Mouse (Mus musculus) embryonic fibroblast, embryonic 13.5 days (primary cell): ENCODE measurements around the gene Vwa2. TPM values are rescaled to one million over a fixed set of nuclear protein-coding genes. Genes with fewer than 3 reads are reported as not detected.

Experiments
- H3K27ac ChIP-seq: 2 replicates; pipeline ENCODE4 v1.5.1; 2012; ENCODE audit warnings: low read length, control low read depth, inconsistent platforms; ENCODE audit not compliant: insufficient read depth
- H3K4me1 ChIP-seq: 2 replicates; pipeline ENCODE4 v1.6.1; 2011; ENCODE audit warnings: low read length; ENCODE audit not compliant: control insufficient read depth, insufficient read depth
- H3K4me3 ChIP-seq: 2 replicates; pipeline ENCODE4 v1.5.1; 2011; ENCODE audit warnings: mild to moderate bottlenecking, control low read depth, low read length; ENCODE audit not compliant: insufficient read depth
- CTCF ChIP-seq: IDR thresholded peaks from 2 replicates; pipeline ENCODE4 v1.5.1; 2011; ENCODE audit warnings: mild to moderate bottlenecking, control low read depth, low read length, moderate library complexity, borderline replicate concordance; ENCODE audit not compliant: insufficient read depth
- POLR2A ChIP-seq: IDR thresholded peaks from 2 replicates; pipeline ENCODE4 v1.6.1; 2011; ENCODE audit warnings: low read depth, mild to moderate bottlenecking, control low read depth, low read length, moderate library complexity
- polyA plus RNA-seq: library from polyadenylated mRNA; stranded (reverse); fragments of >200 nt; gene quantifications from 2 replicates; pipeline ENCODE4 v1.2.4, GENCODE M21; 2011; ENCODE audit warnings: low read depth; ENCODE audit not compliant: missing spikeins, insufficient read length

Vwa2 gene
- polyA plus RNA-seq, 1 experiment, result not detected

- TF ChIP-seq POLR2A (no peak), CTCF (no peak)
- Histone ChIP-seq H3K4me3 (no peak overlapping the region), H3K27ac (no peak overlapping the region), H3K4me1 (no peaks in the 10 kb centered on the region)
Measured at GRCm38 (mm10) chr19:56856455-56856854, 17.6 kb upstream of the Vwa2 start.

- peaks cover 3% of the 10 kb centered on the region; the same call in 1 of the 2 replicates for H3K4me1 ChIP-seq
- H3K4me3 ChIP-seq, result no peak overlapping the region
- TF ChIP-seq POLR2A (no peak), CTCF (no peak)
- H3K27ac ChIP-seq, result no peak overlapping the region
Measured at GRCm38 (mm10) chr19:56867701-56868100, 6.3 kb upstream of the Vwa2 start.

GRCm38 (mm10) chr19:56874601-56875315 lies 709 bp downstream of the Vwa2 start:
- H3K4me3 ChIP-seq, result peak overlapping the region; percentile 22; the same call in 1 of the 2 replicates
- H3K4me1 ChIP-seq, result 0 out of 2 replicates have a peak, but pooled peaks cover 3% of the 10 kb centered on the region
- H3K27ac ChIP-seq, result no peak overlapping the region
- TF ChIP-seq POLR2A (no peak), CTCF (no peak)

- H3K4me3 ChIP-seq, result no peak overlapping the region
- H3K4me1 ChIP-seq, result no peaks in the 10 kb centered on the region
- no peak overlapping the region for H3K27ac ChIP-seq
- TF ChIP-seq POLR2A, result no peak
- no peak for TF ChIP-seq CTCF
Measured at GRCm38 (mm10) chr19:56877364-56877763, 3.3 kb downstream of the Vwa2 start.

GRCm38 (mm10) chr19:56887879-56888278 lies 13.8 kb downstream of the Vwa2 start:
- Histone ChIP-seq H3K27ac (no peak overlapping the region), H3K4me3 (no peak overlapping the region), H3K4me1 (no peaks in the 10 kb centered on the region)
- TF ChIP-seq POLR2A, result no peak
- TF ChIP-seq CTCF, result no peak

- no peaks in the 10 kb centered on the region for H3K4me1 ChIP-seq
- TF ChIP-seq CTCF (no peak), POLR2A (no peak)
- H3K27ac ChIP-seq, result no peak overlapping the region
- H3K4me3 ChIP-seq, result no peak overlapping the region
Measured at GRCm38 (mm10) chr19:56888654-56889053, 14.6 kb downstream of the Vwa2 start.

- H3K4me3 ChIP-seq, result no peak overlapping the region
- H3K4me1 ChIP-seq, result no peaks in the 10 kb centered on the region
- no peak overlapping the region for H3K27ac ChIP-seq
- TF ChIP-seq CTCF (no peak), POLR2A (no peak)
Measured at GRCm38 (mm10) chr19:56891438-56891837, 17.4 kb downstream of the Vwa2 start.

GRCm38 (mm10) chr19:56892586-56892985 lies 18.5 kb downstream of the Vwa2 start:
- Histone ChIP-seq H3K4me3 (no peak overlapping the region), H3K4me1 (no peaks in the 10 kb centered on the region), H3K27ac (no peak overlapping the region)
- TF ChIP-seq POLR2A (no peak), CTCF (no peak)

- no peak overlapping the region for H3K4me3 ChIP-seq
- no peaks in the 10 kb centered on the region for H3K4me1 ChIP-seq
- H3K27ac ChIP-seq, result no peak overlapping the region
- TF ChIP-seq POLR2A (no peak), CTCF (no peak)
Measured at GRCm38 (mm10) chr19:56893326-56893725, 19.3 kb downstream of the Vwa2 start.

GRCm38 (mm10) chr19:56897654-56898053 lies 23.6 kb downstream of the Vwa2 start:
- Histone ChIP-seq H3K27ac (no peak overlapping the region), H3K4me3 (no peak overlapping the region), H3K4me1 (no peaks in the 10 kb centered on the region)
- no peak for TF ChIP-seq CTCF
- TF ChIP-seq POLR2A, result no peak

GRCm38 (mm10) chr19:56904095-56904494 lies 30.0 kb downstream of the Vwa2 start:
- TF ChIP-seq POLR2A (no peak), CTCF (no peak)
- Histone ChIP-seq H3K27ac (no peak overlapping the region), H3K4me1 (peaks cover 3% of the 10 kb centered on the region), H3K4me3 (no peak overlapping the region)
